Mouse (Mus musculus) gastrocnemius, postnatal 25 days (tissue): ENCODE data around the gene Tmem104. TPM values are rescaled to one million over a fixed set of nuclear protein-coding genes. Genes with fewer than 3 reads are reported as not detected.

Source experiments
- DNase-seq: peaks from one replicate; pipeline ENCODE4 v3.0.0; 2022
- total RNA-seq, 2 experiments: library from RNA; stranded (reverse); gene quantifications; 1 replicate in 1 of 2; 2 replicates in 1 of 2; pipeline ENCODE4 v1.2.3; 2021

Tmem104 gene
- total RNA-seq, 2 experiments from 2014 or later, result 4.1 to 5.8 TPM

GRCm38 (mm10) chr11:115200520-115200919, 13.2 kb downstream of the Tmem104 start:
- DNase-seq, result no peak

- peak; percentile 60 for DNase-seq
These were observed 15.0 kb downstream of the Tmem104 start for GRCm38 (mm10) chr11:115202316-115202715.

- no peak for DNase-seq
These were observed 15.5 kb downstream of the Tmem104 start for GRCm38 (mm10) chr11:115202756-115203155.

GRCm38 (mm10) chr11:115208126-115208525, 20.8 kb downstream of the Tmem104 start:
- no peak for DNase-seq

GRCm38 (mm10) chr11:115208776-115209732, 21.8 kb downstream of the Tmem104 start:
- DNase-seq, result no peak

- DNase-seq, result no peak
These were observed 22.7 kb downstream of the Tmem104 start for GRCm38 (mm10) chr11:115209958-115210357.

GRCm38 (mm10) chr11:115212116-115212515, 24.8 kb downstream of the Tmem104 start:
- DNase-seq, result no peak

- DNase-seq, result no peak
These were observed 27.8 kb downstream of the Tmem104 start for GRCm38 (mm10) chr11:115215123-115215522.

GRCm38 (mm10) chr11:115217439-115218410, 30.4 kb downstream of the Tmem104 start:
- DNase-seq, result no peak

GRCm38 (mm10) chr11:115219263-115219662, 32.0 kb downstream of the Tmem104 start:
- DNase-seq, result peak; percentile 57

- DNase-seq, result no peak
These were observed 32.4 kb downstream of the Tmem104 start for GRCm38 (mm10) chr11:115219685-115220084.

GRCm38 (mm10) chr11:115222077-115222476, 34.8 kb downstream of the Tmem104 start:
- DNase-seq, result no peak

- DNase-seq, result no peak
These were observed 35.3 kb downstream of the Tmem104 start for GRCm38 (mm10) chr11:115222570-115222969.

- no peak for DNase-seq
These were observed 36.2 kb downstream of the Tmem104 start for GRCm38 (mm10) chr11:115223451-115223850.

GRCm38 (mm10) chr11:115223877-115224276, 36.6 kb downstream of the Tmem104 start:
- DNase-seq, result no peak

GRCm38 (mm10) chr11:115224889-115225288, 37.6 kb downstream of the Tmem104 start:
- DNase-seq, result no peak

- DNase-seq, result no peak
These were observed 38.0 kb downstream of the Tmem104 start for GRCm38 (mm10) chr11:115225301-115225700.

GRCm38 (mm10) chr11:115226811-115227491, 39.7 kb downstream of the Tmem104 start:
- DNase-seq, result peak; percentile 41

GRCm38 (mm10) chr11:115227640-115228039, 40.4 kb downstream of the Tmem104 start:
- DNase-seq, result no peak

GRCm38 (mm10) chr11:115228430-115228829, 41.1 kb downstream of the Tmem104 start:
- DNase-seq, result peak; percentile 57

GRCm38 (mm10) chr11:115229021-115229930, 42.0 kb downstream of the Tmem104 start:
- DNase-seq, result peak; percentile 48
